Mouse (Mus musculus) lung, postnatal 0 days (tissue): ENCODE measurements at regions not wholly inside any gene's neighbourhood (a gene's known extent, or its start where the extent isn't known, plus 50 kb on each side); places are given as distances from the start of the nearest gene placed in this dataset.

Source experiments
- ATAC-seq: fragments of 200-750 bp; cut with Nextera tagmentation; 2 replicates; pipeline ENCODE4 v1.8.0; 2017; ENCODE audit warnings: moderate library complexity
- DNase-seq: peaks from one replicate; pipeline ENCODE4 v3.0.0-alpha.2; 2016; ENCODE audit warnings: low spot score
- H3K27ac ChIP-seq: fragments of 300-500 bp; sonication (generic); 2 replicates; pipeline ENCODE4 v1.5.1; 2014; ENCODE audit warnings: antibody characterized with exemption, mild to moderate bottlenecking, low read length, mixed read lengths
- H3K27me3 ChIP-seq: fragments of 300-500 bp; sonication (generic); replicated peaks from 2 replicates; pipeline ENCODE4 v1.6.1; 2014; ENCODE audit warnings: low read length, mixed read lengths; ENCODE audit not compliant: insufficient read depth
- H3K36me3 ChIP-seq: fragments of 300-500 bp; sonication (generic); 2 replicates; pipeline ENCODE4 v1.6.1; 2014; ENCODE audit warnings: low read length, mixed read lengths; ENCODE audit not compliant: insufficient read depth
- H3K4me1 ChIP-seq: fragments of 300-500 bp; sonication (generic); 2 replicates; pipeline ENCODE4 v1.6.1; 2014; ENCODE audit warnings: antibody characterized with exemption, low read depth, low read length, mixed read lengths; ENCODE audit not compliant: insufficient read depth
- H3K4me2 ChIP-seq: fragments of 300-500 bp; sonication (generic); replicated peaks from 2 replicates; pipeline ENCODE4 v1.6.1; 2014; ENCODE audit warnings: low read depth, mild to moderate bottlenecking, low read length, moderate library complexity, mixed read lengths
- H3K4me3 ChIP-seq: fragments of 300-500 bp; sonication (generic); 2 replicates; pipeline ENCODE4 v1.5.1; 2014; ENCODE audit warnings: low read depth, low read length
- H3K9ac ChIP-seq: fragments of 300-500 bp; sonication (generic); replicated peaks from 2 replicates; pipeline ENCODE4 v1.6.1; 2014; ENCODE audit warnings: low read depth, mild to moderate bottlenecking
- H3K9me3 ChIP-seq: fragments of 300-500 bp; sonication (generic); 2 replicates; pipeline ENCODE4 v1.6.1; 2016; ENCODE audit warnings: low read length, mixed read lengths
- CTCF ChIP-seq: IDR thresholded peaks from 2 replicates; pipeline ENCODE4 v1.5.1; 2016; ENCODE audit warnings: antibody characterized with exemption, mild to moderate bottlenecking
- EP300 ChIP-seq: IDR thresholded peaks from 2 replicates; pipeline ENCODE4 v1.6.1; 2016; ENCODE audit warnings: antibody characterized with exemption, mild to moderate bottlenecking, control low read depth
- WGBS: fragments of 180-500 bp; shearing (Covaris S2); extraction: QIAGEN DNeasy Blood & Tissue Kit; methylation state at CpG from one replicate; pipeline ENCODE4 v1.1.7; 2014; 5-methylcytosine and 5-hydroxymethylcytosine counted together

GRCm38 (mm10) chr12:12528478-12528981, 266.6 kb downstream of the Fam49a start:
- Histone ChIP-seq H3K27ac (no peak overlapping the region), H3K4me1 (no peaks in the 10 kb centered on the region), H3K4me3 (no peak overlapping the region), H3K9me3 (no peaks in the 10 kb centered on the region), H3K9ac (no peak overlapping the region), H3K36me3 (no peaks in the 10 kb centered on the region), H3K4me2 (no peak overlapping the region), H3K27me3 (no peaks in the 10 kb centered on the region)
- DNase-seq (no peak), ATAC-seq (no peak)
- 66% methylated on average over 3 of the region's 3 CpGs for WGBS
- no peak for TF ChIP-seq CTCF
- no peak for TF ChIP-seq EP300

DNA sequence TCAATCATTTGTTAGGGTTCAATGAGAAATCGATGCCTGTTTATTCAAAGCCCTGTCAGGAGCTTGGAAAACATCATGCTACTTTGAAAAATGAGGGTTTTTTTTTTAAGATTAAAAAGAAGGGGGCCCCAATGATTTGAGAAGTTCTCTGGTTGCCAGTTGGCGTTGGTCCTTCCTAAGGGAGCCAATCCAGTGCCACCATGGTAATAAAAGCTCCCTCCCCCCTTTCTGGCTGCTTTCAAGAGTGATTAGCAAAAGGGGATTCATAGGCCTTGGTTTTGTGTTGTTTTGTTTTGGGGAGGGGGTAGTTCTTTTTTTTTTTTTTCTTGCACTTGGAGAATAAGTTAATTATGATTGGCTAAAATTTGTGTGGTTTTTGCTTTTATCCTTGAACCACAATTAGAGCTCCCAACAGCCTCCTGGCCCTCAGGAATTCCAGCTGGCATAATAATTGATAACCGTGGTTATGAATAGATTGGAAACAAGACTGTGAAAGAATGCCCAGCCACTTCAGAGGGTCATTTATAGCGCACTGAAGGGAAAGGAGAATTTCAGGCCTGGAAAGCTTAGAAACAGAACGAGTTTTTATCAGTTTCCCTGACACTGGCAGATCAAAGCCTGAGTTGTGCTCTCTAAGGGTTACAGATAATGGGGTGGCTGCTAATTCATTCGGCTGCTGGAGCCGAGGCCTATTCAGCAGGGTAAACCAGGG, 266.0 kb downstream of the Fam49a start:
- no peak overlapping the region for H3K9ac ChIP-seq
- no peak for TF ChIP-seq CTCF
- no peak for TF ChIP-seq EP300
- H3K4me2 ChIP-seq = no peak overlapping the region
- ATAC-seq = no peak
- 47% methylated on average over 7 of the region's 7 CpGs for WGBS
- no peak for DNase-seq
- no peaks in the 10 kb centered on the region for H3K36me3 ChIP-seq
- no peaks in the 10 kb centered on the region for H3K4me1 ChIP-seq
- no peak overlapping the region for H3K4me3 ChIP-seq
- no peaks in the 10 kb centered on the region for H3K27me3 ChIP-seq
- no peaks in the 10 kb centered on the region for H3K9me3 ChIP-seq
- H3K27ac ChIP-seq = no peak overlapping the region

DNA sequence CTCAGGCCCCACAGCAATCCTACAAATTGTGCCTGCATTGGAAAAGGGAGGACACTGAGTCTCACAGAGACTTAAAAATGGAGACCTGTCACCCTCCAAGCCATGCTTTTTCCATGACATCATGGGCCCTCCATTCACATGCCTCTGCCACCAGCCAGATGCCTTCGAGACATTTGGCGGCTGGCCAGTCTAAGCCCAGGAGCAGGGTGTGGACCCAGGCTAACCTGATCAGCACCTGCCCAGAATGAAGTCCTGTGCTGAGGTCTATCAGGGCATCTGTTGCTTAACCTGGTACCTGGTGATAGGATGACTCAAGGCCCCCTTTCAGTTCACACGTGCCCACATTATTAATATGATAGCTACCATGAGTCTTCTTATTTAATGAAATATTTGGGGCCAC, 265.4 kb downstream of the Fam49a start:
- ATAC-seq (peak; percentile 60; the same call in 1 of the 2 replicates), DNase-seq (no peak)
- Histone ChIP-seq H3K27me3 (no peaks in the 10 kb centered on the region), H3K36me3 (no peaks in the 10 kb centered on the region), H3K4me2 (no peak overlapping the region), H3K9me3 (no peaks in the 10 kb centered on the region), H3K4me1 (no peaks in the 10 kb centered on the region), H3K4me3 (no peak overlapping the region), H3K27ac (no peak overlapping the region), H3K9ac (no peak overlapping the region)
- TF ChIP-seq CTCF (no peak), EP300 (no peak)
- WGBS = 60% methylated on average over 3 of the region's 3 CpGs

DNA sequence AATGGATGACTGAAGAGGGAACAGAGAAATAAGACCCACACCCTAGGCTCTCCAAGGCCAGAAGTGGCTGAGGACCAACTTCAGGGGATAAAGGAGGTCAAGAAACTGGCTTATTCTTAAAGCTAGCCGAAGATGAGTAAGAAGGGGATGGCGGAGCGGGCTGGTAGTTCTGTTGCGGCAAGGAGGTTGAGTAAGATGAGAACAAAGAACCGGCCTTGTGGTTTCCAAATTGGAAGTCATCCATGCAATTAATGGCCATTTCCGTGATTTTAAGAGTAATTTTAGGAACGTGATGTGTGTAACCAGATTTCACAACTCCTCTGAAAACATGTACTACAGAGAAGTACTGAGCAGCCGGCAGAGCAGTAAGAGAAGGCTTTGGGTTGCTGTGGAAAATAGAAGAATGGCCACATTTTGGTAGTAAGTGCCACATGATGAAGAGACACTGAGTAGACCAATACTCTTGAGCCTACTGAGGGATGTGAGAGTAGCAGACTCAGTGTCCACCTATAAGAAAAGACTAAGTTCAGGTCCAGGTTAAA, 258.4 kb downstream of the Fam49a start:
- no peak overlapping the region for H3K9ac ChIP-seq
- H3K4me3 ChIP-seq = no peak overlapping the region
- no peak overlapping the region for H3K4me2 ChIP-seq
- H3K27me3 ChIP-seq = no peaks in the 10 kb centered on the region
- no peaks in the 10 kb centered on the region for H3K4me1 ChIP-seq
- no peak for TF ChIP-seq EP300
- no peak for TF ChIP-seq CTCF
- no peak for ATAC-seq
- DNase-seq = peak; percentile 18
- 82% methylated on average over 8 of the region's 8 CpGs for WGBS
- H3K36me3 ChIP-seq = no peaks in the 10 kb centered on the region
- no peaks in the 10 kb centered on the region for H3K9me3 ChIP-seq
- H3K27ac ChIP-seq = no peak overlapping the region

- H3K9ac ChIP-seq = no peak overlapping the region
- ATAC-seq = no peak
- no peaks in the 10 kb centered on the region for H3K27me3 ChIP-seq
- H3K4me2 ChIP-seq = no peak overlapping the region
- no peaks in the 10 kb centered on the region for H3K9me3 ChIP-seq
- 46% methylated on average over 5 of the region's 5 CpGs for WGBS
- no peak for DNase-seq
- no peak overlapping the region for H3K27ac ChIP-seq
- H3K36me3 ChIP-seq = no peaks in the 10 kb centered on the region
- H3K4me3 ChIP-seq = no peak overlapping the region
- H3K4me1 ChIP-seq = no peaks in the 10 kb centered on the region
- TF ChIP-seq CTCF (no peak), EP300 (no peak)
Measured at GRCm38 (mm10) chr12:12518490-12519070, 256.6 kb downstream of the Fam49a start.

- Histone ChIP-seq H3K4me1 (no peaks in the 10 kb centered on the region), H3K4me2 (no peak overlapping the region), H3K27ac (no peak overlapping the region), H3K9me3 (no peaks in the 10 kb centered on the region), H3K27me3 (no peaks in the 10 kb centered on the region), H3K9ac (no peak overlapping the region), H3K4me3 (no peak overlapping the region), H3K36me3 (no peaks in the 10 kb centered on the region)
- WGBS = 74% methylated on average over 4 of the region's 4 CpGs
- no peak for DNase-seq
- ATAC-seq = no peak
- TF ChIP-seq EP300 = no peak
- TF ChIP-seq CTCF = no peak
Measured at GRCm38 (mm10) chr12:12517020-12517419, 255.1 kb downstream of the Fam49a start.
